Comparison of ENCODE assay signal across 24 mouse cellular contexts in genomic region chr17:32443245-32443644, GRCm38 (mm10). TPM values are rescaled to one million over a fixed set of nuclear protein-coding genes. Genes with fewer than 3 reads are reported as not detected.
DNase-seq lines count a peak whose midpoint lies in the region; ATAC-seq lines count a peak whose summit lies in the region.
"Had no signal": no experiment of that assay in that cellular context is flagged by ENCODE, and none has a peak within 500 bp of the region (broad histone marks: within the 10 kb centered on the region; RNA-seq: fewer than 3 reads in every experiment).

No protein-coding gene starts in this region.

- 75% methylated on average over 6 of the region's 6 CpGs for WGBS in limb, embryonic 12.5 days
- WGBS in limb, embryonic 10.5 days, result 79% methylated on average over 6 of the region's 6 CpGs
- 78% methylated on average over 6 of the region's 6 CpGs for WGBS in midbrain, embryonic 15.5 days

- no peak overlapping the region for H3K4me3 ChIP-seq in limb, embryonic 12.5 days (replicated peaks)
- H3K4me3 ChIP-seq in limb, embryonic 10.5 days, result no peak overlapping the region
- no peak overlapping the region for H3K4me3 ChIP-seq in midbrain, embryonic 15.5 days
- H3K4me3 ChIP-seq: embryonic facial prominence, embryonic 10.5 days; embryonic facial prominence, embryonic 12.5 days; forebrain, embryonic 13.5 days; forebrain, embryonic 15.5 days had no signal

- H3K27me3 ChIP-seq in limb, embryonic 12.5 days, result peaks cover 4% of the 10 kb centered on the region
- H3K27me3 ChIP-seq in limb, embryonic 10.5 days (ENCODE audit: low read depth, poor library complexity, severe bottlenecking), result no peaks in the 10 kb centered on the region
- H3K27me3 ChIP-seq in midbrain, embryonic 15.5 days (replicated peaks), result no peaks in the 10 kb centered on the region
- H3K27me3 ChIP-seq: embryonic facial prominence, embryonic 12.5 days; forebrain, embryonic 13.5 days; forebrain, embryonic 15.5 days had no signal

- H3K4me2 ChIP-seq in limb, embryonic 12.5 days, result no peak overlapping the region
- no peak overlapping the region for H3K4me2 ChIP-seq in midbrain, embryonic 15.5 days
- H3K4me2 ChIP-seq: embryonic facial prominence, embryonic 12.5 days; forebrain, embryonic 13.5 days; forebrain, embryonic 15.5 days had no signal

- DNase-seq in limb, embryonic 10.5 days (ENCODE audit: low spot score), result no peak
- DNase-seq in heart, postnatal 36 days, result no peak
- DNase-seq: adrenal gland, adult 8-10 months; adrenal gland, postnatal 14 days; adrenal gland, postnatal 36 days; cerebellum, adult 11-12 months; cerebellum, adult 2 months; cerebellum, adult 9-10 months; cerebellum, postnatal 10 days; cerebellum, postnatal 25 days; forebrain, postnatal 0 days had no signal

- H3K36me3 ChIP-seq in limb, embryonic 12.5 days, result no peaks in the 10 kb centered on the region
- no peaks in the 10 kb centered on the region for H3K36me3 ChIP-seq in limb, embryonic 10.5 days
- H3K36me3 ChIP-seq in midbrain, embryonic 15.5 days (replicated peaks), result no peaks in the 10 kb centered on the region
- H3K36me3 ChIP-seq: embryonic facial prominence, embryonic 10.5 days; embryonic facial prominence, embryonic 12.5 days; forebrain, embryonic 15.5 days; G1E had no signal

- 0 out of 2 replicates have a peak overlapping the region, but pooled peaks have one; percentile 18 for H3K9ac ChIP-seq in limb, embryonic 12.5 days (replicated peaks)
- H3K9ac ChIP-seq in midbrain, embryonic 15.5 days, result no peak overlapping the region
- H3K9ac ChIP-seq: embryonic facial prominence, embryonic 12.5 days; forebrain, embryonic 13.5 days; forebrain, embryonic 15.5 days; forebrain, postnatal 0 days had no signal

- no peak for ATAC-seq in limb, embryonic 12.5 days (ENCODE audit: insufficient number of reproducible peaks, insufficient read depth, low FRiP score, low TSS enrichment, low read depth)
- peak; percentile 42 for ATAC-seq in granulocyte monocyte progenitor cell, adult 5-6 weeks (replicated peaks; ENCODE audit: poor library complexity, severe bottlenecking)
- no peak for ATAC-seq in midbrain, embryonic 15.5 days (replicated peaks)
- ATAC-seq: activated CD4-positive, CD25-positive, alpha-beta regulatory T cell, adult 4 months; forebrain, embryonic 13.5 days; forebrain, embryonic 15.5 days; forebrain, postnatal 0 days; Patski had no signal

- no peak overlapping the region for H3K27ac ChIP-seq in limb, embryonic 12.5 days
- H3K27ac ChIP-seq in limb, embryonic 10.5 days, result no peak overlapping the region
- no peak overlapping the region for H3K27ac ChIP-seq in midbrain, embryonic 15.5 days
- H3K27ac ChIP-seq: embryonic facial prominence, embryonic 10.5 days; embryonic facial prominence, embryonic 12.5 days; forebrain, embryonic 13.5 days; forebrain, embryonic 15.5 days had no signal

- intact Hi-C loops in heart, postnatal 36 days (cut with DNase I), result no loop called here

- H3K9me3 ChIP-seq in limb, embryonic 12.5 days, result no peaks in the 10 kb centered on the region
- H3K9me3 ChIP-seq in limb, embryonic 10.5 days (replicated peaks), result no peaks in the 10 kb centered on the region
- no peaks in the 10 kb centered on the region for H3K9me3 ChIP-seq in midbrain, embryonic 15.5 days
- H3K9me3 ChIP-seq: embryonic facial prominence, embryonic 10.5 days; forebrain, embryonic 13.5 days; forebrain, embryonic 15.5 days; G1E had no signal

- H3K4me1 ChIP-seq in limb, embryonic 12.5 days (replicated peaks), result no peaks in the 10 kb centered on the region
- H3K4me1 ChIP-seq in limb, embryonic 10.5 days, result no peaks in the 10 kb centered on the region
- H3K4me1 ChIP-seq in midbrain, embryonic 15.5 days, result no peaks in the 10 kb centered on the region
- H3K4me1 ChIP-seq: embryonic facial prominence, embryonic 10.5 days; embryonic facial prominence, embryonic 12.5 days; forebrain, embryonic 13.5 days; forebrain, embryonic 15.5 days had no signal

RNA-seq across cellular contexts. Expression of gene Cyp4f39, which starts 9.3 kb away (rescaled TPM):
- not detected in 2 replicates for polyA plus RNA-seq in limb, embryonic 12.5 days (2016; fragmentation: Nextera tagmentation; extraction: Ambion mirVana)
- polyA plus RNA-seq in limb, embryonic 10.5 days (2016; fragmentation: Nextera tagmentation; extraction: Ambion mirVana), result not detected in 2 replicates
- not detected in 2 replicates for total RNA-seq in granulocyte monocyte progenitor cell, adult 5-6 weeks (2014; fragmentation: Nextera tagmentation)
- 0.21 TPM in 1 of 2 replicates, not detected in the other for total RNA-seq in granulocyte monocyte progenitor cell, adult 5-6 weeks (2017)
- polyA plus RNA-seq in midbrain, embryonic 15.5 days (2015; fragmentation: Nextera tagmentation; extraction: Ambion mirVana), result 0.84 and 1.5 TPM in 2 replicates
- total RNA-seq in heart, postnatal 36 days (2021), result not detected
- total RNA-seq: adrenal gland, adult 18-20 months; adrenal gland, adult 8-10 months; adrenal gland, postnatal 14 days; adrenal gland, postnatal 36 days had no signal
- polyA plus RNA-seq: cortical plate, adult 2 months; G1E; Patski had no signal

RNA-seq across cellular contexts. Expression of gene Pglyrp2, which starts 19.3 kb away (rescaled TPM):
- polyA plus RNA-seq in limb, embryonic 12.5 days (2016; fragmentation: Nextera tagmentation; extraction: Ambion mirVana), result not detected in 2 replicates
- polyA plus RNA-seq in limb, embryonic 10.5 days (2016; fragmentation: Nextera tagmentation; extraction: Ambion mirVana), result not detected in 2 replicates
- total RNA-seq in granulocyte monocyte progenitor cell, adult 5-6 weeks (2014; fragmentation: Nextera tagmentation), result 0.80 and 1.1 TPM in 2 replicates
- total RNA-seq in granulocyte monocyte progenitor cell, adult 5-6 weeks (2017), result 2.1 TPM in 1 of 2 replicates, not detected in the other
- polyA plus RNA-seq in midbrain, embryonic 15.5 days (2015; fragmentation: Nextera tagmentation; extraction: Ambion mirVana), result not detected in 2 replicates
- not detected for total RNA-seq in heart, postnatal 36 days (2021)
- total RNA-seq: forebrain, postnatal 0 days had no signal
- polyA plus RNA-seq: C2C12; cerebellum, adult 2 months; cortical plate, adult 2 months; embryonic facial prominence, embryonic 10.5 days; forebrain, embryonic 13.5 days; forebrain, embryonic 15.5 days; forebrain, postnatal 0 days; Patski had no signal

RNA-seq across cellular contexts. Expression of gene Rasal3, which starts 39.9 kb away (rescaled TPM):
- polyA plus RNA-seq in limb, embryonic 12.5 days (2016; fragmentation: Nextera tagmentation; extraction: Ambion mirVana), result 0.87 and 1.1 TPM in 2 replicates
- polyA plus RNA-seq in limb, embryonic 10.5 days (2016; fragmentation: Nextera tagmentation; extraction: Ambion mirVana), result 0.33 and 0.53 TPM in 2 replicates
- total RNA-seq in granulocyte monocyte progenitor cell, adult 5-6 weeks (2014; fragmentation: Nextera tagmentation), result 44.1 and 84.5 TPM in 2 replicates
- 44.5 and 60.1 TPM in 2 replicates for total RNA-seq in granulocyte monocyte progenitor cell, adult 5-6 weeks (2017)
- polyA plus RNA-seq in midbrain, embryonic 15.5 days (2015; fragmentation: Nextera tagmentation; extraction: Ambion mirVana), result 0.54 and 0.74 TPM in 2 replicates
- total RNA-seq in heart, postnatal 36 days (2021), result under 1 TPM; 0.60 to 0.97 TPM
- polyA plus RNA-seq: C2C12, Patski had no signal

RNA-seq across cellular contexts. Expression of gene Wiz, which starts 54.0 kb away (rescaled TPM):
- 30.0 and 37.3 TPM in 2 replicates for polyA plus RNA-seq in limb, embryonic 12.5 days (2016; fragmentation: Nextera tagmentation; extraction: Ambion mirVana)
- polyA plus RNA-seq in limb, embryonic 10.5 days (2016; fragmentation: Nextera tagmentation; extraction: Ambion mirVana), result 36.7 and 37.2 TPM in 2 replicates
- total RNA-seq in granulocyte monocyte progenitor cell, adult 5-6 weeks (2014; fragmentation: Nextera tagmentation), result 33.7 and 36.7 TPM in 2 replicates
- 4.7 and 5.5 TPM in 2 replicates for total RNA-seq in granulocyte monocyte progenitor cell, adult 5-6 weeks (2017)
- 46.7 and 47.8 TPM in 2 replicates for polyA plus RNA-seq in midbrain, embryonic 15.5 days (2015; fragmentation: Nextera tagmentation; extraction: Ambion mirVana)
- 10 to 100 TPM; 18.9 to 19.1 TPM for total RNA-seq in heart, postnatal 36 days (2021)
